In genomic region chr15:103372461-103372860, GRCm38 (mm10) we compare ENCODE assay signal across 42 mouse cellular contexts. TPM values are rescaled to one million over a fixed set of nuclear protein-coding genes. Genes with fewer than 3 reads are reported as not detected.
"Had no signal": no experiment of that assay in that cellular context is flagged by ENCODE, and none has a peak within 500 bp of the region (broad histone marks: within the 10 kb centered on the region; RNA-seq: fewer than 3 reads in every experiment).

No protein-coding gene starts in this region.

- H3K27ac ChIP-seq: limb, embryonic 10.5 days; limb, embryonic 12.5 days; liver, embryonic 12.5 days; liver, embryonic 13.5 days; liver, embryonic 14.5 days; liver, embryonic 15.5 days; lung, embryonic 15.5 days; macrophage; midbrain, embryonic 10.5 days; midbrain, embryonic 12.5 days; midbrain, embryonic 13.5 days; midbrain, embryonic 15.5 days; neural tube, embryonic 12.5 days had no signal

- H3K27me3 ChIP-seq: limb, embryonic 12.5 days; limb, embryonic 13.5 days; limb, embryonic 15.5 days; lung, embryonic 15.5 days; midbrain, embryonic 12.5 days had no signal

- H3K4me1 ChIP-seq: liver, embryonic 15.5 days; midbrain, embryonic 13.5 days; midbrain, embryonic 15.5 days; neural tube, embryonic 12.5 days had no signal

- H3K36me3 ChIP-seq: limb, embryonic 10.5 days; limb, embryonic 12.5 days; limb, embryonic 13.5 days; limb, embryonic 15.5 days; liver, embryonic 12.5 days; liver, embryonic 13.5 days; liver, embryonic 15.5 days; lung, embryonic 15.5 days; midbrain, embryonic 10.5 days; midbrain, embryonic 12.5 days; midbrain, embryonic 13.5 days; midbrain, embryonic 15.5 days; neural tube, embryonic 12.5 days had no signal

- H3K9me3 ChIP-seq: limb, embryonic 10.5 days; limb, embryonic 12.5 days; limb, embryonic 13.5 days; limb, embryonic 15.5 days; liver, embryonic 12.5 days; liver, embryonic 13.5 days; liver, embryonic 15.5 days; lung, embryonic 15.5 days; megakaryocyte, embryonic 14.5 days; midbrain, embryonic 10.5 days; midbrain, embryonic 12.5 days; midbrain, embryonic 13.5 days; midbrain, embryonic 15.5 days; neural tube, embryonic 12.5 days had no signal

- DNase-seq: left cerebral cortex, postnatal 4 days; liver; liver, embryonic 13.5 days; liver, postnatal 0 days; lung, adult 18-20 months; lung, adult 2 months; lung, embryonic 14.5 days; lung, postnatal 10 days; lung, postnatal 14 days; lung, postnatal 36 days; lung, postnatal 4 days; midbrain, embryonic 14.5 days had no signal

- H3K4me3 ChIP-seq: limb, embryonic 10.5 days; limb, embryonic 12.5 days; limb, embryonic 13.5 days; limb, embryonic 15.5 days; liver, embryonic 12.5 days; liver, embryonic 13.5 days; liver, embryonic 15.5 days; lung, embryonic 15.5 days; megakaryocyte, embryonic 14.5 days; midbrain, embryonic 10.5 days; midbrain, embryonic 12.5 days; midbrain, embryonic 13.5 days; midbrain, embryonic 15.5 days; myocyte; neural tube, embryonic 12.5 days had no signal

RNA-seq across cellular contexts. Expression of gene Gtsf1, which starts 57.8 kb away (rescaled TPM):
- total RNA-seq: left cerebral cortex, postnatal 10 days; left cerebral cortex, postnatal 4 days; liver, adult 2 months; megakaryocyte progenitor cell, adult 5-6 weeks; megakaryocyte-erythroid progenitor cell, adult 5-6 weeks; midbrain, postnatal 0 days; monocyte, adult 5-6 weeks had no signal
- polyA plus RNA-seq: limb, embryonic 10.5 days; limb, embryonic 11.5 days; limb, embryonic 12.5 days; limb, embryonic 13.5 days; limb, embryonic 15.5 days; liver, adult 2 months; liver, embryonic 11.5 days; liver, embryonic 12.5 days; liver, embryonic 13.5 days; liver, embryonic 14.5 days; liver, embryonic 15.5 days; liver, embryonic 16.5 days; liver, postnatal 0 days; lung, adult 2 months; lung, embryonic 14.5 days; lung, embryonic 16.5 days; lung, postnatal 0 days; macrophage; midbrain, embryonic 10.5 days; midbrain, embryonic 11.5 days; midbrain, embryonic 12.5 days; midbrain, embryonic 13.5 days; midbrain, embryonic 15.5 days; midbrain, embryonic 16.5 days; midbrain, postnatal 0 days; neural tube, embryonic 11.5 days; neural tube, embryonic 12.5 days had no signal
